Mouse (Mus musculus) spleen, embryonic (tissue): ENCODE data around the gene Cela3b.

Experiments used
- CTCF ChIA-PET: fragments of 350-600 bp; sonication (Branson Sonifier 250); formaldehyde crosslinking; loops from one replicate; lab custom pipeline; 2022; lab: Charles Lee

Cela3b gene

GRCm38 (mm10) chr4:137430502-137430901, at the start of gene Cela3b:
Gene Cela3b (minus strand): TSS chr4:137430540.
- CTCF ChIA-PET = interaction anchor here (0.7 kb wide), 1 partner anchor 123 kb away, joined by 3 read pairs; no protein-coding TSS in a partner anchor

DNA sequence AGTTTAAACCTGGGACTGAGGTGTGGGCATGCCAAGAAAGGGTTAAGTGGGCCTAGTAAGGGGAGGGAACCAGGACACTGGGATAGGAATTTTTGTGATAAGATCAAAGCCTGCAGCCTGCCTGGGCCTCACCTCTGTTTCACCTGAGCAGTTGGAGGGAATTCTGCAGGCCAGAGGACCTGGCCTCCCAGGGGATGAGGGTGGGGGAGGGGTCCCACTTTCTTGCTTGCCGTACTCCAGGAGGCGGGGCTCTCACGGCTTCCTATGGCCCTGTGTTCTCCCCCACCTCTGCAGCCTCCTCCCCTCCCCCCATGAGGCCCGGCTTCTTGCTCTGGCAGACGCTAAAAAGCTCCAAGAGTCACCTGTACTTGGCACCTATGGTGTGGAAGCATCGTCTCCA, 49.4 kb upstream of the Cela3b start:
- CTCF ChIA-PET = no interaction called here

DNA sequence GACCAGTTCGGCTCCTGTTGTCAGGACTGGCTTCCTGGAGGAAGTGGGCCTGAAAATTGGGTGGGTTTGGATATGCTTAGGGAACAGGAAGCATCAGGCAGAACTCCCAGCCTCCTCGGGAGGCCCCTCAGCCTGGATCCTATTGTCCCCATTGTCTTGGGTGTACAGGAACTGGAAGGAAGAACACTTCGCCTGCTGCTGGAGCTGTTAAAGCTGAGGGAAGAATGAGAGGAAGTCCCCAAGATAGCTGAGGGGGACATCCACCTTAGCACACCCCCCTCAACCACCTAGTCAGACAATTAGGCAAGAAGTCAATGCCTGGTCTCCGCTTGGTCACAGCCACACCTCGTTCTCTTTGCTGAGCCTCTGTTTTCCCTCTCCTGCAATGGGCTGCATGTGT, 48.0 kb upstream of the Cela3b start:
- CTCF ChIA-PET = no interaction called here

- CTCF ChIA-PET = no interaction called here
These were observed 47.3 kb upstream of the Cela3b start for GRCm38 (mm10) chr4:137477611-137478010.

DNA sequence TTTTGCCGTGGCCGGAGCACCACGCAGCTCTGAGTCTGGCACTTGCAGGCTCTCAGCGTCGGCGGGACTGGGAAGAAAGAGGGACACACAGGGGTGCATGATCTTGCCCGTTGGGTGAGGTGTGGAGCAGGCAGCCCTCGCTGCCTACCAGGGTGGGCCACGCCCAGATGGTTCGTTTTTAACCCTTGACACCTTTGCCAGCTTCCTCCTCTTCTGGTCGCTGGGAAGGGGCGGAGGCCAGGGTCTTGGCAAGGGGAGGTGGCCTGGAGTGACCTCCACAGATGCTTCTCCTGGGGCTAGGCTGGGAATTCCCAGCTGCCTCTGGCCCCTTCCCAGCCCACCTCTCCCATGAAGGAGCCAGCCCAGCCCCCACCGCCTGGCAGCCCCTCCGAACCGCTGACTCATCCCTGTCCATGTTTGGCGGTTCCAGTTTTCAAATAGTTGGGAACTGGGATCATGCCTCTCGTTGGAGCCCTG, 46.5 kb upstream of the Cela3b start:
- CTCF ChIA-PET = no interaction called here

DNA sequence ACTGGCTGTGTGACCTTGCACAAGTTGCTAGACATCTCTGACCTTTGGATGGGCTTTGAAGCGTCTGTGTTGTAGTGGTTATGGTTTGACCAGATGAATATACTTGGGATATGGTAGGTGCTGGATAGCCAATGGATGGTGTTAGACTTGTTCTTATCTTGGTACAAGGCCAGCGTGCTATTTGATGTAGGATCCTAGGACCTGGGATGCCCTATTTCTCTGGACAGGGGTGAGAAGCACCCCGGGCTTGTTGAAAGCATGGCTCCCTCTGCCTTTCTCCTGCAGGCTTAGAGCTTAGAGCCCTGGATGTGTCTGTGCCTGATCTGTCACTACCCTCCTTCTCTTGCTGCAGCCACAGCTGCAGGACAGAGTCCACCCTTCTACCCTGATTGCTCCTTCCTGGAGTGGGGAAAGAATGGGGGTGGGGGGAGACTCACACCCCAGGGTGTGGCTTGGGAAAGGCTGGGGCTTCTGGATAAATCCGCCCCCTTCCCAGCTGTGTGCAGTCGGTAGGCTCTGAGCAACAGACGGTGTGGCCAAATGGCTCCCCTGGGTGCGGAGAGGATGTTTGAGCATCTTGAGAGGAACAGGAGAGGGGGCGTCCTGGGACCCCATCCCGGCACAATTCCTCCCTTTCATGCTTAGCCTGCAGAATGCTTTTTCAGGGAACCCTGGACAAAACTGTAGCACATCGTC, 45.9 kb upstream of the Cela3b start:
- CTCF ChIA-PET = interaction anchor here (0.5 kb wide), 1 partner anchor 800 kb away, joined by 4 read pairs; no protein-coding TSS in a partner anchor

- CTCF ChIA-PET = interaction anchor here (0.5 kb wide), 1 partner anchor 799 kb away, joined by 4 read pairs; no protein-coding TSS in a partner anchor
These were observed 45.1 kb upstream of the Cela3b start for GRCm38 (mm10) chr4:137475271-137476050.

GRCm38 (mm10) chr4:137474694-137475093, 44.4 kb upstream of the Cela3b start:
- CTCF ChIA-PET = no interaction called here

DNA sequence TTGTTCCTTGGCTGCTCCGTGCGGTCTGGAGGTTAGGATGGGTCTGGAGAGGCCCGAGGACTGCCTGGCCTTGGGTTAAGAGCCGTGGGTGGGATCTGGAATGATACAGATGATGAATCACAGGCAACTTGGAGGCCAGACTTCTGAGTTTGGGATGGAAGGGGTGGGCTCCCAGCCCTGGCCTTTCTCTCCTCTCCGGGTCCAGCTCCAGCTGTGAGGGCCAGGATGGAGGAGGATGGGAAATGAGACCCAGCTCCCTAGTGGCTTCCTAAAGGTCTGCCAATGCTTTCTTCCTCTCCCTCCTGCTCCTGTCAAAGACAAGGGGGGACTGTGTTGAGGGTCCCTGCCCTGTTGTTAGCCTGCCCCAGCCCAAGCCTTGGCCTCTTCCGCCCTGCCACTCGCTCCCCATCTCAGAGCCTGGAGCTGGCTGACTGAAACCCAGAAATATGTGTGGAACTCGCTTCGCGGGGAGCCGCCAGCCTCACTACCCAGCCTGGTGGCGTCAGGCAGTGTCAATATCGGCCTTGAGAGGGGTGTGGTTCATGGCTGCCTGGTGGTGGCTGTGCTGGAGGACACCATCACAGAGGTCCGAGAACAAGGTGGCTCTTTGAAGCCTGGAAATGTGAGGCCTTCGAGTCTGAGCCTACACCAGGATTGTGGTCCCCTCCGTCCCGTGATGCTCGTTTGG, 43.5 kb upstream of the Cela3b start:
- CTCF ChIA-PET = no interaction called here

DNA sequence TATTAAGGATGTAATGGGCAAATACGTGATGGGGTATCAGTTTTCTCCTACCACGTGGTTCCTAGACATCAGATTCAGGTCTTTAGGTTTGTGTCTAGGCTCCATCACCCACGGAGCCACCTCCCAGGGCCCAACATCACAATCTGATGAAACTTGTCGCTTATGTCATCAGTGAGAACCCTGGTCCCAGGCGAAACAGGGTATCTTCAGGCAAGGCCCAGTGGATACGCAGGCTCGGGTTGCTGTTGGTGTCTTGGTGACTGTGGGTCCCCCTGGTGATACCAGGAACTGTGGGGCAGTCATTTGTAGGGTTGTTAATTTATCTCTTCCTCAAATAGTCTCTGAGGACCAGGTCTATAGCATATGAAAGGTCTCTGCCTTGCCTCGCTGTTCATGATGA, 42.9 kb upstream of the Cela3b start:
- CTCF ChIA-PET = no interaction called here

GRCm38 (mm10) chr4:137471326-137471725, 41.0 kb upstream of the Cela3b start:
- CTCF ChIA-PET = no interaction called here

DNA sequence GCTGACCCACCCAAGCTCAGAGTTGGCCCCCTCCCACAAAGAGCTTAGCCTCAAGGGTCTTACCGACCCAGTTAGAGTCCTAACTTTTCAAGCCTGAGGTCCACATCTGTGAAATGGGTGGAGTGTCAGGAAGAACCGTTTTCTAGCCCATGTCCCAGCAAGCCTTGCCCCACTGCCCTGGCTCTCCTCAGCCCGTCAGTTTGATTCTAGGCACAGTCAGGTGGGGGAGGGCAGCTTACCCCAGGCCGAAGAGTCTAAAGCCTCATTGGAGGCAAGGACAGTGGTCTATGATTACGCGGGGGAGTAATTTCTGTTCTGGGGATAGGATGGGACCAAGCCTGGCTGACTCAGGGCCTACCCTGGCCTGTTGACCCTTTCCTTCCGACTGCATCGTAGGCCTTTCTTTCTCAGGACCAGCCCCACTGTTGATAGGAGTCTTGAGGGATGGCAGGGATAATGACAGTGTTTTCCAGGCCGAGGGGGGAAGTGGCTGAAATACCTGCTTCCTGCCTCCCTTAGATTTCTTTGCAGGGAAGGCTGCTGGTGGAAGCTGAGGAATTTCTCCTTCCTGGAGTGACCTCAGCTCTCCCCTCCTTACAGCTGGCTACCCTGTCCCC, 40.5 kb upstream of the Cela3b start:
- CTCF ChIA-PET = no interaction called here

DNA sequence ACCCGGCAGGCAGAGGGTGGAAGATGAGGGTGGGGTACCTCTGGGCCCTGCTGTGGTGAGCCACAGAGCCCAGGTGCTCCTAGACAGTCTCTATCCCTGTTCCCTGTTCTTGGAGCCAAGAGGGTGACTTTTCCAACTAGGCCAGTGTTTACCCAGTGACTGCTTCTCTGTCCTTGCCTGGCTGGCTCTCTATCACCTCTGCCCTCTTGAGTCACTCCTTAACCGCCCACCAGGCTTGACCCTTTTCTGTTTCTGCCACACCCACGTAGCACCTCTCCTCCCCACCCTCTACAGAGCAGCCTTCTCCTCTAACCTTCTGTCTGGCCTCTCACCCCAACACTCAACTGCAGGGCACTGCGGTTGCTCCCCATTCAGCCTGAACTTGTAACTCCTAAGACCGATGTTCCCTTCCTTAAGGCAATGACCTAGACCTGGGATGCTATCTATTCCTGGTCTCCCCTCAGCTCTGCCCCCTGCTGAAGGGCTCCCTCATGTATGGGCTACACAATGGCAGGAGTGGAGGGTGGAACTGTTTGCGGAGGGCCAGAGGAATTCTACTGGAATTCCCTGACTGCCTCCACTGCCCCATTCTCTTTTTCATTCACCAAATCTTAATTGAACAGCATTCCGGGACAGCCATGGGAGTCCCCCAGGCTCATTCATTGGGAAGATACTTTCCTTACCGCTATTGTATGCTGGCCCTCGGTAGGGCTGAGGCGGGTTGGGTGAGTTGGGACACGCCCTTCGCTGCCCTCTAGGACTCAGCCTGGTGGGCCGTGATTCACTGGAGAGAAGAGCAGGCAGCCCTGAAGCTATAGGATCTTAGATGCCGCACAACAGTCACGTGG, 39.7 kb upstream of the Cela3b start:
- CTCF ChIA-PET = no interaction called here

GRCm38 (mm10) chr4:137469081-137469844, 38.9 kb upstream of the Cela3b start:
- CTCF ChIA-PET = no interaction called here

GRCm38 (mm10) chr4:137468260-137469080, 38.1 kb upstream of the Cela3b start, which contains the start of gene Hspg2:
Gene Hspg2 (plus strand): TSS chr4:137468769.
- CTCF ChIA-PET = interaction anchor here (0.8 kb wide), 1 partner anchor 127 kb away, joined by 4 read pairs; no protein-coding TSS in a partner anchor

DNA sequence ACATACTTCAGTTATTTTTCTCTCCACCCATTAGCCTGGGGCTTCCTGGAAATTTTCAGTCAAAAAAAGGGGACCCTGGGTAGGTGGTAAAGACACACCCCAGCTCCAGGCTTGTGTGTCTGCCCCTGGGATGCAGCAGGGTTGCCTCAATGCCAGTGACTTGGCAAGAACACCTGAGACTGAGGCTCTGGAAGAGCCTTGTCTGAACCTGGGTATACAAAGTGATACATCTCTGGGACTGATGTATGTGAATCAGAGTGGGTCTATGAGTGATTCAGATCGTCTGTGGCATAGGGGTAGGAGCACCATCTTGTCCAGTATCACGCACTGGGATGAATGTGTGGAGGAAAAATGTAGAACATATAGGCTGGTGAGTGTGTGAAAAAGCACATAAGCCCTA, 37.2 kb upstream of the Cela3b start:
- CTCF ChIA-PET = interaction anchor here (0.8 kb wide), 1 partner anchor 127 kb away, joined by 4 read pairs; no protein-coding TSS in a partner anchor

GRCm38 (mm10) chr4:137466991-137467390, 36.7 kb upstream of the Cela3b start:
- CTCF ChIA-PET = no interaction called here

- CTCF ChIA-PET = no interaction called here
These were observed 34.9 kb upstream of the Cela3b start for GRCm38 (mm10) chr4:137465125-137465787.
